8 mouse cellular contexts compared by ENCODE assay signal in genomic region chr4:110287412-110288067, GRCm38 (mm10).
DNase-seq lines count a peak whose midpoint lies in the region; ATAC-seq and TF ChIP-seq lines count a peak whose summit lies in the region.

No protein-coding gene starts in this region.

- peak overlapping the region; percentile 79; the same call in 1 of the 2 replicates for H3K4me2 ChIP-seq in CH12.LX (ENCODE audit: insufficient read depth, low read depth, poor library complexity, severe bottlenecking)
- peak overlapping the region; percentile 74 for H3K4me2 ChIP-seq in forebrain, embryonic 13.5 days
- H3K4me2 ChIP-seq in neural tube, embryonic 14.5 days (ENCODE audit: low read depth, low read length): peak overlapping the region; percentile 47
- no peak overlapping the region for H3K4me2 ChIP-seq in intestine, embryonic 16.5 days (ENCODE audit: low read depth, low read length)

- peaks cover 0 to 4% of the 10 kb centered on the region in 2 experiments; a peak in 3 of 4 replicates for H3K4me1 ChIP-seq in CH12.LX (ENCODE audit: control insufficient read depth in 1 of 2, insufficient read depth in 2 of 2)
- peaks cover 48% of the 10 kb centered on the region for H3K4me1 ChIP-seq in forebrain, embryonic 13.5 days
- H3K4me1 ChIP-seq in neural tube, embryonic 14.5 days (ENCODE audit: control insufficient read depth, insufficient read depth, low read length): 0 out of 2 replicates have a peak, but pooled peaks cover 2% of the 10 kb centered on the region
- H3K4me1 ChIP-seq in intestine, embryonic 16.5 days (ENCODE audit: control insufficient read depth, insufficient read depth, low read length): 0 out of 2 replicates have a peak, but pooled peaks cover 5% of the 10 kb centered on the region

- H3K27ac ChIP-seq in CH12.LX (ENCODE audit: insufficient read depth, low read depth): no peak overlapping the region
- peak overlapping the region; percentile 96 for H3K27ac ChIP-seq in forebrain, embryonic 13.5 days
- H3K27ac ChIP-seq in neural tube, embryonic 14.5 days (ENCODE audit: low read depth, low read length): peak overlapping the region; percentile 97
- no peak overlapping the region for H3K27ac ChIP-seq in intestine, embryonic 16.5 days (ENCODE audit: low read length)

- in situ Hi-C loops in CH12.LX (cut with MboI; ENCODE audit: low pct_ligation_motif_present, low pct_unique_long_range_greater_than_20kb, low sequenced_read_pairs): no loop called here

- no peak for TF ChIP-seq RAD21 in CH12.LX (IDR thresholded peaks at IDR 0.05; ENCODE audit: low read depth, low read length)

- no peak overlapping the region for H3K9ac ChIP-seq in CH12.LX (ENCODE audit: insufficient read depth, low read depth)
- peak overlapping the region; percentile 84; the same call in 1 of the 2 replicates for H3K9ac ChIP-seq in forebrain, embryonic 13.5 days
- H3K9ac ChIP-seq in neural tube, embryonic 14.5 days (replicated peaks; ENCODE audit: low read depth, low read length): peak overlapping the region; percentile 91
- H3K9ac ChIP-seq in intestine, embryonic 16.5 days (ENCODE audit: low read depth, low read length): no peak overlapping the region

- no peak overlapping the region for H3K4me3 ChIP-seq in CH12.LX (replicated peaks in 1 of 3; ENCODE audit: low read depth in 2 of 3, low read length in 2 of 3, poor library complexity in 1 of 3)
- peak overlapping the region; percentile 59 for H3K4me3 ChIP-seq in forebrain, embryonic 13.5 days
- H3K4me3 ChIP-seq in neural tube, embryonic 14.5 days (ENCODE audit: low read depth, low read length): peak overlapping the region; percentile 60
- no peak overlapping the region for H3K4me3 ChIP-seq in intestine, embryonic 16.5 days (ENCODE audit: low read length)

- dilution Hi-C loops in CH12.LX (cut with MboI; ENCODE audit: extremely low pct_ligation_motif_present, extremely low pct_unique_long_range_greater_than_20kb, low sequenced_read_pairs): no loop called here

- H3K9me3 ChIP-seq in CH12.LX (replicated peaks; ENCODE audit: low read length): no peaks in the 10 kb centered on the region
- H3K9me3 ChIP-seq in forebrain, embryonic 13.5 days (replicated peaks): no peaks in the 10 kb centered on the region
- H3K9me3 ChIP-seq in neural tube, embryonic 14.5 days (ENCODE audit: control insufficient read depth, low read length): no peaks in the 10 kb centered on the region
- H3K9me3 ChIP-seq in intestine, embryonic 16.5 days (ENCODE audit: control insufficient read depth, low read length): no peaks in the 10 kb centered on the region

- TF ChIP-seq EP300 in CH12.LX (IDR thresholded peaks at IDR 0.05; ENCODE audit: low read length): no peak

- H3K36me3 ChIP-seq in CH12.LX (replicated peaks in 1 of 2; ENCODE audit: control insufficient read depth in 1 of 2, insufficient read depth in 1 of 2, low read length in 1 of 2): no peaks in the 10 kb centered on the region
- no peaks in the 10 kb centered on the region for H3K36me3 ChIP-seq in forebrain, embryonic 13.5 days (ENCODE audit: poor library complexity, severe bottlenecking)
- H3K36me3 ChIP-seq in neural tube, embryonic 14.5 days (ENCODE audit: control insufficient read depth, insufficient read depth, low read length): no peaks in the 10 kb centered on the region
- H3K36me3 ChIP-seq in intestine, embryonic 16.5 days (ENCODE audit: control insufficient read depth, insufficient read depth, low read length): no peaks in the 10 kb centered on the region

- no peaks in the 10 kb centered on the region for H3K79me2 ChIP-seq in CH12.LX (replicated peaks; ENCODE audit: control insufficient read depth, extremely low read depth, insufficient read depth, poor library complexity, severe bottlenecking)

- WGBS in forebrain, embryonic 13.5 days: 6% methylated on average over 11 of the region's 11 CpGs
- WGBS in neural tube, embryonic 14.5 days: 3% methylated on average over 11 of the region's 11 CpGs
- WGBS in intestine, embryonic 16.5 days: 37% methylated on average over 11 of the region's 11 CpGs

- ATAC-seq in forebrain, embryonic 13.5 days: peak; percentile 69
- peak; percentile 76 for ATAC-seq in neural tube, embryonic 14.5 days (ENCODE audit: low read depth)
- ATAC-seq in intestine, embryonic 16.5 days: no peak

- TF ChIP-seq POLR2A in CH12.LX (IDR thresholded peaks at IDR 0.05; ENCODE audit: low read depth, low read length): no peak

- H3K27me3 ChIP-seq in CH12.LX (replicated peaks): peaks cover 3% of the 10 kb centered on the region
- H3K27me3 ChIP-seq in forebrain, embryonic 13.5 days: no peaks in the 10 kb centered on the region
- H3K27me3 ChIP-seq in neural tube, embryonic 14.5 days (ENCODE audit: control insufficient read depth, insufficient read depth, low read length): no peaks in the 10 kb centered on the region
- H3K27me3 ChIP-seq in intestine, embryonic 16.5 days (replicated peaks; ENCODE audit: control insufficient read depth, insufficient read depth, low read length): no peaks in the 10 kb centered on the region

- DNase-seq in CH12.LX (ENCODE audit: extremely low read depth): peak; percentile 32
- peak; percentile 26 for DNase-seq in c-Kit-positive CD71-negative TER-119-negative erythroid progenitor cells, embryonic 14.5 days (ENCODE audit: low read depth)
- DNase-seq in layer of hippocampus, postnatal 14 days (ENCODE audit: low spot score in 2 of 2): peak; percentile 34 to 65
- DNase-seq in spleen, adult 12 weeks (ENCODE audit: low spot score): no peak
- no peak for DNase-seq in spleen, adult 18-20 months

- no peak for TF ChIP-seq CTCF in CH12.LX (conservative IDR thresholded peaks at IDR 0.05 in 1 of 2, IDR thresholded peaks at IDR 0.05 in 1 of 2; ENCODE audit: low read depth in 2 of 2, low read length in 2 of 2)

TF ChIP-seq in CH12.LX, 34 proteins besides CTCF, POLR2A, EP300 and RAD21:
- no peak for TF ChIP-seq MAZ (IDR thresholded peaks at IDR 0.05; ENCODE audit: low read depth, low read length)
- TF ChIP-seq MAX (IDR thresholded peaks at IDR 0.05; ENCODE audit: low read length): 0 out of 2 replicates have a peak, but pooled peaks have one; percentile 30
- TF ChIP-seq NRF1 (IDR thresholded peaks at IDR 0.05; ENCODE audit: low read depth, low read length): no peak
- TF ChIP-seq CHD1 (IDR thresholded peaks at IDR 0.05; ENCODE audit: low read depth, low read length): no peak
- 0 out of 2 replicates have a peak, but pooled peaks have one; percentile 13 for TF ChIP-seq BHLHE40 (IDR thresholded peaks at IDR 0.05; ENCODE audit: low read depth, low read length)
TF ChIP-seq in CH12.LX: peak in this region for 2.

Comparison
In these comparisons a context has a peak if more than half of its experiments do, and no peak if none do; other contexts are left out.
1. DNase-seq: peak in CH12.LX (single experiment), c-Kit-positive CD71-negative TER-119-negative erythroid progenitor cells, embryonic 14.5 days (single experiment) and layer of hippocampus, postnatal 14 days (2 of 2); none in spleen, adult 12 weeks (single experiment) and spleen, adult 18-20 months (0 of 2).
2. H3K27ac ChIP-seq: peak in forebrain, embryonic 13.5 days (single experiment) and neural tube, embryonic 14.5 days (single experiment); none in CH12.LX (single experiment) and intestine, embryonic 16.5 days (single experiment).
3. H3K4me3 ChIP-seq: peak in forebrain, embryonic 13.5 days (single experiment) and neural tube, embryonic 14.5 days (single experiment); none in CH12.LX (0 of 3) and intestine, embryonic 16.5 days (single experiment).
4. H3K9ac ChIP-seq: peak in forebrain, embryonic 13.5 days (single experiment) and neural tube, embryonic 14.5 days (single experiment); none in CH12.LX (single experiment) and intestine, embryonic 16.5 days (single experiment).